Mouse (Mus musculus) monocyte, adult 59 days (primary cell): ENCODE data around the gene Eml2. TPM values are rescaled to one million over a fixed set of nuclear protein-coding genes. Genes with fewer than 3 reads are reported as not detected.

Experiments
- total RNA-seq, 2 experiments: library from RNA; stranded (reverse); gene quantifications; one replicate each; pipeline ENCODE4 v1.2.4; 2023

Eml2 gene
- total RNA-seq = 10 to 100 TPM; 21.4 to 22.2 TPM

GRCm38 (mm10) chr7:19175708-19176515 lies at the start of gene Eml2:
Gene Eml2, plus strand, starts transcription at chr7:19176421.

GRCm38 (mm10) chr7:19148875-19149541 lies 27.2 kb upstream of the Eml2 start, which contains the start of gene Qpctl:
Gene Qpctl, minus strand, starts transcription at chr7:19149291.

GRCm38 (mm10) chr7:19149626-19150025 lies 26.6 kb upstream of the Eml2 start, which contains the start of gene Snrpd2:
Gene Snrpd2, plus strand, starts transcription at chr7:19149722.

GRCm38 (mm10) chr7:19165656-19166423 lies 10.4 kb upstream of the Eml2 start, which contains the start of gene Gipr:
Gene Gipr, minus strand, starts transcription at chr7:19166127.

GRCm38 (mm10) chr7:19211996-19212755 lies 36.0 kb downstream of the Eml2 start, which contains the start of gene Gpr4:
Gene Gpr4, plus strand, starts transcription at chr7:19212538.

GRCm38 (mm10) chr7:19227883-19228792 lies 51.9 kb downstream of the Eml2 start, which contains the start of gene Opa3:
Gene Opa3, plus strand, starts transcription at chr7:19228334.

Other genes starting within 250 kb of the Eml2 start
- gene Nanos2, start 189.0 kb upstream of the Eml2 start, total RNA-seq = not detected
- 1 to 10 TPM in 1 of 2 experiments, under 1 TPM in 1; 0.79 to 1.0 TPM for gene Mypop, start 185.2 kb upstream of the Eml2 start, total RNA-seq
- gene Irf2bp1, start 172.4 kb upstream of the Eml2 start, total RNA-seq = 10 to 100 TPM; 16.4 to 17.3 TPM
- gene Foxa3, start 152.9 kb upstream of the Eml2 start, total RNA-seq = not detected
- 10 to 100 TPM; 77.6 to 77.8 TPM for gene Sympk, start 152.0 kb upstream of the Eml2 start, total RNA-seq
- not detected for gene Rsph6a, start 121.7 kb upstream of the Eml2 start, total RNA-seq
- gene Dmwd, start 100.2 kb upstream of the Eml2 start, total RNA-seq = 1 to 10 TPM; 2.5 to 5.0 TPM
- gene Dmpk, start 92.6 kb upstream of the Eml2 start, total RNA-seq = 10 to 100 TPM; 55.7 to 63.9 TPM
- gene Six5, start 81.8 kb upstream of the Eml2 start, total RNA-seq = under 1 TPM; 0.58 to 0.73 TPM
- not detected for gene Gm4969, start 58.1 kb upstream of the Eml2 start, total RNA-seq
- 10 to 100 TPM; 15.2 to 15.6 TPM for gene Fbxo46, start 56.6 kb upstream of the Eml2 start, total RNA-seq
- 1 to 10 TPM; 9.0 to 9.4 TPM for gene Qpctl, start 27.1 kb upstream of the Eml2 start, total RNA-seq
- gene Snrpd2, start 26.7 kb upstream of the Eml2 start, total RNA-seq = 10 to 100 TPM; 51.0 to 53.8 TPM
- gene Gipr, start 10.3 kb upstream of the Eml2 start, total RNA-seq = not detected
- not detected for gene Gpr4, start 36.1 kb downstream of the Eml2 start, total RNA-seq
- gene Opa3, start 51.9 kb downstream of the Eml2 start, total RNA-seq = 10 to 100 TPM; 44.6 to 45.7 TPM
- gene Vasp, start 95.4 kb downstream of the Eml2 start, total RNA-seq = 100 to 1,000 TPM; 298 to 304 TPM
- gene Ppm1n, start 103.6 kb downstream of the Eml2 start, total RNA-seq = 1 to 10 TPM; 2.5 to 9.1 TPM
- 1 to 10 TPM in 1 of 2 experiments, under 1 TPM in 1; 0.88 to 1.1 TPM for gene Rtn2, start 106.2 kb downstream of the Eml2 start, total RNA-seq
- gene Fosb, start 133.6 kb downstream of the Eml2 start, total RNA-seq = 1,000 to 10,000 TPM; 2,539 to 2,823 TPM
- 10 to 100 TPM; 29.1 to 29.3 TPM for gene Ercc1, start 168.4 kb downstream of the Eml2 start, total RNA-seq
- 1 to 10 TPM; 7.0 to 8.7 TPM for gene Cd3eap, start 183.1 kb downstream of the Eml2 start, total RNA-seq
- 1 to 10 TPM; 1.3 to 4.3 TPM for gene Ppp1r13l, start 183.3 kb downstream of the Eml2 start, total RNA-seq
- 10 to 100 TPM; 35.0 to 35.5 TPM for gene Ercc2, start 205.6 kb downstream of the Eml2 start, total RNA-seq
- not detected for gene Klc3, start 227.7 kb downstream of the Eml2 start, total RNA-seq
- 1 to 10 TPM; 2.7 to 3.1 TPM for gene Ckm, start 228.4 kb downstream of the Eml2 start, total RNA-seq